Mouse (Mus musculus) embryonic facial prominence, embryonic 15.5 days (tissue): ENCODE results near the gene Myo1d. TPM values are rescaled to one million over a fixed set of nuclear protein-coding genes. Genes with fewer than 3 reads are reported as not detected.

Source experiments
- ATAC-seq: fragments of 200-750 bp; cut with Nextera tagmentation; 2 replicates; pipeline ENCODE4 v1.8.0; 2017; ENCODE audit warnings: low read depth, moderate TSS enrichment; ENCODE audit not compliant: insufficient number of reproducible peaks, low FRiP score, low TSS enrichment
- H3K27ac ChIP-seq: fragments of 300-500 bp; sonication (generic); replicated peaks from 2 replicates; pipeline ENCODE4 v1.5.1; 2015; ENCODE audit warnings: mild to moderate bottlenecking, inconsistent platforms
- H3K27me3 ChIP-seq: fragments of 300-500 bp; sonication (generic); 2 replicates; pipeline ENCODE4 v1.6.1; 2015; ENCODE audit warnings: inconsistent platforms
- H3K36me3 ChIP-seq: fragments of 300-500 bp; sonication (generic); 2 replicates; pipeline ENCODE4 v1.6.1; 2015; ENCODE audit warnings: mild to moderate bottlenecking, inconsistent platforms
- H3K4me1 ChIP-seq: fragments of 300-500 bp; sonication (generic); 2 replicates; pipeline ENCODE4 v1.6.1; 2015; ENCODE audit warnings: inconsistent platforms
- H3K4me2 ChIP-seq: fragments of 300-500 bp; sonication (generic); replicated peaks from 2 replicates; pipeline ENCODE4 v1.6.1; 2015; ENCODE audit warnings: mild to moderate bottlenecking, inconsistent platforms
- H3K4me3 ChIP-seq: fragments of 300-500 bp; sonication (generic); replicated peaks from 2 replicates; pipeline ENCODE4 v1.5.1; 2015; ENCODE audit warnings: mild to moderate bottlenecking, inconsistent platforms
- H3K9ac ChIP-seq: fragments of 300-500 bp; sonication (generic); 2 replicates; pipeline ENCODE4 v1.6.1; 2015; ENCODE audit warnings: inconsistent platforms
- H3K9me3 ChIP-seq: fragments of 300-500 bp; sonication (generic); replicated peaks from 2 replicates; pipeline ENCODE4 v1.6.1; 2016; ENCODE audit warnings: inconsistent platforms
- WGBS: fragments of 180-500 bp; shearing (Covaris S2); methylation state at CpG from one replicate; pipeline ENCODE4 v1.1.7; 2015; 5-methylcytosine and 5-hydroxymethylcytosine counted together
- polyA plus RNA-seq: library from polyadenylated mRNA; unstranded; fragments of >200 nt; fragmentation: Nextera tagmentation; extraction: Ambion mirVana; gene quantifications from 2 replicates; pipeline ENCODE4 v1.2.1, GENCODE M21; 2015

Myo1d gene
- polyA plus RNA-seq, 1 experiment from 2014 or later: 12.0 TPM

DNA sequence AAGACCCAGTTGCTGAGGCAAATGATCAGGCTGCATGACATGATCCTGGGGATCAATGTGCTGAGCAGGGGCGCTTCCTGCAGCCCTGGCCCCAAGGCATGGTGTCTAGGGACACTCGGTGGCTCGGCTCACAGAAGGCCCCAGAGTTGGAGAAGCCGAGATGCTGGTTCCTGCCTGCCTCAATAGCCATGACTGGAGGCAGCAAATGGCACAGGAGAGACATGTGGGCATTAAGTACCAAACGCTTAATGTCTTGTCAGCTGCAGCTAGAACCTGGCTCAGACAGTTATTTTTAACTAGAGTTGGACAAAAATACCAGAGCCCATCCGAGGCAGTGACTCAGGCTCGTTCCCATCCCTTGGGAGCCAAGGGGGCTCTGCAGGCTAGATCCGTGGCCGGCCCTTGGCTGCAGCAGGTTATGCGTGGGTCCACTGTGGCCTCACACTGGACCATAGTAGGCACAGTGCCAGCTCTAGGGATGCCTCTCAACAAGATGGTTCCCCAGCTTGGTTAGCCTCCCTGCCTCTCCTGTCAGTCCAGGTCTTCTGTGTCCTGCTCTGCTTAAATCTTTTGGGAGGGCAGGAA is 294.1 kb downstream of the Myo1d start:
- Histone ChIP-seq H3K4me1 (peaks cover 30% of the 10 kb centered on the region), H3K36me3 (no peaks in the 10 kb centered on the region), H3K27ac (no peak overlapping the region), H3K4me3 (no peak overlapping the region), H3K9me3 (no peaks in the 10 kb centered on the region), H3K4me2 (no peak overlapping the region), H3K9ac (no peak overlapping the region), H3K27me3 (no peaks in the 10 kb centered on the region)
- no peak for ATAC-seq
- WGBS: 69% methylated on average over 10 of the region's 10 CpGs

DNA sequence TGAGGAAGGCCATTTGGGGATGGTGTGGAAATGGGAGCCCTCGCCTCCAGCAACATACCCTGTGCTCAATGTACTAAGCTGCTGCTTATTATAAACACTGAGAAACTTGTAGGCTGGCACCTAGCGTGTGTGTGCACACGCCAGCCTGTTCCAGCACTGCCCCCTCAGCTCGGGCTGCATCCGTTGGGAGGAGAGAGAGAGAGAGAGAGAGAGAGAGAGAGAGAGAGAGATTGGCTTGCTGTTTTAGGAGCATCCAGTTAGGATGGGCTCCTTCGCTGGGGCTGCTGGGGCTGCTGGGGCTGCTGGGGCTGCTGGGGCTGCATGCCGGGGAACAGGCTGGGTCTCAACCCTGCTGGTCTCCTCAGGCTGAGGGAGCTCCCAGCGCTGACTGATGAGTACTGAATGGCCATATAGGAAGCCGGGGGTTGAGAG is 294.7 kb downstream of the Myo1d start:
- ATAC-seq: no peak
- H3K4me2 ChIP-seq: no peak overlapping the region
- H3K36me3 ChIP-seq: no peaks in the 10 kb centered on the region
- no peak overlapping the region for H3K9ac ChIP-seq
- peaks cover 27% of the 10 kb centered on the region for H3K4me1 ChIP-seq
- WGBS: 76% methylated on average over 9 of the region's 9 CpGs
- no peaks in the 10 kb centered on the region for H3K27me3 ChIP-seq
- no peaks in the 10 kb centered on the region for H3K9me3 ChIP-seq
- H3K4me3 ChIP-seq: no peak overlapping the region
- H3K27ac ChIP-seq: no peak overlapping the region

DNA sequence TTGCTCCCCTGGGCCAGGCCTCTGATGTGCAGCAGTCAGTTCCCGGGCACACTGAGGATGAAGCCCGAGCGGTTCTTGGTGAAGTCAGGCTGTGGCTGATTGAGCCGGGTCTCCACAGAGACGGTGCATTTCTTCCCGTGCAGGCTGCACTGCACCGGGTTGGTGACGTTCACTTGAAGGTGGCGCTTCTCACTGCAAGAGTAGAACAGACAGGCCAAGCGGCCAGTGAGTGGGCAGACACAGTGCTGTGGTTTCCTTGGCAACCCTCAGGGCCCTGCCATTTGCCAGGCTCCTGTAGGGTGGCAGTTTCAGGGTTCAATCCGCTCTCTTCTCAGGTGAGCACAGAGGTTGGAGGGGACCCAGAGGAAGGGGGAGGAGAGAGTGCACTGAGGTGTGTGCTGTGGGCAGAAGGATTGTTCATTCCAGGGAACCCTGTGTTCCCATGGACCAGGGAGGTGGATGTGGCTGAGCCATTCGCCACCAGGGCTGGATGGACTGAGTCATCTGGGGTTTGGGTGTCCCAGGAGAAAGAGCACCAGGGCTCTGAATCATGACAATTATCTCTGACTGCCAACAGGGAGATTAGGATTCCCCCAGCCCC is 295.5 kb downstream of the Myo1d start:
- Histone ChIP-seq H3K27me3 (no peaks in the 10 kb centered on the region), H3K36me3 (no peaks in the 10 kb centered on the region), H3K4me2 (no peak overlapping the region), H3K9me3 (no peaks in the 10 kb centered on the region), H3K27ac (no peak overlapping the region), H3K4me1 (peaks cover 26% of the 10 kb centered on the region), H3K9ac (no peak overlapping the region), H3K4me3 (no peak overlapping the region)
- peak; percentile 11; the same call in 1 of the 2 replicates for ATAC-seq
- 45% methylated on average over 12 of the region's 12 CpGs for WGBS

DNA sequence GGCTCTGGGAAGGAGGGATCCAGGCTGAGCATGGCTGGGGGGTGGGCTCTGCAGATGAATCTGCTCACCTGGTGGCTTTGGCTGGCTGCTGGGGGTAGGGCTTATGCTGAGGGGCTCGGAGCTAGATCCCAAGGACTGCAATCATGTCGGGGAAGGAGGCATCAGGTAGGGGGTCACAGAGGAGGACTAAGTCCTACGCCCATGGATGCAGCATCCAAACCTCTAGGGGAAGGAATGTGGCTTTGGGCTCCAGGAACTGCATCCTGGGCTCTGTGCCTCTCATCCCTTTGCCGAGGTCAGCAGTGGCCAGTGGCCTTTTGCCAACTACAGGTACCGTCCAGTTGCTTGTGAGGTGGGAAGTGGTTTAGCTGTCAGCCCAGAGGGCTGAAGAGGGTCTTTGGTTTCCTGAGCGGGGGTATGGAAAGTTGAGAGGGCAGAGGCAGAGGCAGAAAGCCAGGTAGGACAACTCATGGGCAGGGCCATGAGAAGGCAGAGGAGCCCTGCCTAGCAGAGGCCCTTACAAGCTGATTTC is 296.2 kb downstream of the Myo1d start:
- 71% methylated on average over 6 of the region's 6 CpGs for WGBS
- peaks cover 27% of the 10 kb centered on the region for H3K4me1 ChIP-seq
- H3K4me2 ChIP-seq: no peak overlapping the region
- no peaks in the 10 kb centered on the region for H3K36me3 ChIP-seq
- H3K27me3 ChIP-seq: 0 out of 2 replicates have a peak, but pooled peaks cover 3% of the 10 kb centered on the region
- no peak for ATAC-seq
- H3K27ac ChIP-seq: no peak overlapping the region
- no peak overlapping the region for H3K9ac ChIP-seq
- H3K4me3 ChIP-seq: no peak overlapping the region
- H3K9me3 ChIP-seq: no peaks in the 10 kb centered on the region

DNA sequence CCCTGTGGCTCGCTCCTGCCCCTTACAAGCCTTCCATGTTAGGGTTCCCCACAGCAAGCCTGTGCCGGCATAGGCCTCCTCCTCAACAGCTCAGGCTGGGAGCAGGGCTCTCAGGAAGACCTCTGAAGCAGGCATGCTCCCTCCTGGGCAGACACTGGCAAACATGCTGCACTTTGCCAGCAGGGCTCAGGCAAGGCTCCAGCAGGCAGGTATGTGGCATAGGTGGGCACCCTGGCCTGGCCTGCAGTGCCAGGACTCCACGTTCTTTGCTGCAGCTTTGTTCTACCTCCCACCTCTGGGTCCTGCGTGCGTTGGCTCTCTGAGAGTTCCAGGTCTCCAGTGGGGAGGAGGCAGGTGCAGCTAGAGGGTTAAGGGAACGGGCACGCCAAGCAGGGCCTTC is 296.9 kb downstream of the Myo1d start:
- 86% methylated on average over 7 of the region's 7 CpGs for WGBS
- ATAC-seq: no peak
- H3K9ac ChIP-seq: no peak overlapping the region
- H3K27ac ChIP-seq: no peak overlapping the region
- H3K36me3 ChIP-seq: no peaks in the 10 kb centered on the region
- no peak overlapping the region for H3K4me2 ChIP-seq
- H3K27me3 ChIP-seq: 0 out of 2 replicates have a peak, but pooled peaks cover 6% of the 10 kb centered on the region
- no peaks in the 10 kb centered on the region for H3K9me3 ChIP-seq
- H3K4me3 ChIP-seq: no peak overlapping the region
- H3K4me1 ChIP-seq: peaks cover 29% of the 10 kb centered on the region

DNA sequence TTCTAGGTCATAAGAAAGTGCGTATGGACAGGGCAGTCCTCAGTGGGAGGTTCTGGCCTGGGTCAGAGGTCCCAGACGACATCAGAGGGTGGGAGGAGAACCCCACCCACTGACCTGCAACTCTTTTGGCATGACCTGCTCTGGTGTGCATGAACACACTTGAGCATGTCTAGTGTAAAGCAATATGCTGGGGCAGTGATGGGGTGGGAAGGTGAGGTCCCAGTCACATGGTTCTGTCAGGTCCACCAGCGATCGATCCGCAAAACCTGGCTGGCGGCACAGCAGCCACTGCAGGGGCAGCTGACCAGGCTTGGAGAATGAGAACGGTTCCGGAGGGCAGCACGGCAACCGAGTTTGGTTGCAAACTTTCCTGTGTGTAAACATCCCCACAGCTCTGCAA is 297.5 kb downstream of the Myo1d start:
- ATAC-seq: no peak
- Histone ChIP-seq H3K27me3 (0 out of 2 replicates have a peak, but pooled peaks cover 6% of the 10 kb centered on the region), H3K36me3 (no peaks in the 10 kb centered on the region), H3K9me3 (no peaks in the 10 kb centered on the region), H3K27ac (no peak overlapping the region), H3K4me1 (peaks cover 34% of the 10 kb centered on the region), H3K9ac (no peak overlapping the region), H3K4me2 (no peak overlapping the region), H3K4me3 (no peak overlapping the region)
- WGBS: 75% methylated on average over 10 of the region's 10 CpGs

DNA sequence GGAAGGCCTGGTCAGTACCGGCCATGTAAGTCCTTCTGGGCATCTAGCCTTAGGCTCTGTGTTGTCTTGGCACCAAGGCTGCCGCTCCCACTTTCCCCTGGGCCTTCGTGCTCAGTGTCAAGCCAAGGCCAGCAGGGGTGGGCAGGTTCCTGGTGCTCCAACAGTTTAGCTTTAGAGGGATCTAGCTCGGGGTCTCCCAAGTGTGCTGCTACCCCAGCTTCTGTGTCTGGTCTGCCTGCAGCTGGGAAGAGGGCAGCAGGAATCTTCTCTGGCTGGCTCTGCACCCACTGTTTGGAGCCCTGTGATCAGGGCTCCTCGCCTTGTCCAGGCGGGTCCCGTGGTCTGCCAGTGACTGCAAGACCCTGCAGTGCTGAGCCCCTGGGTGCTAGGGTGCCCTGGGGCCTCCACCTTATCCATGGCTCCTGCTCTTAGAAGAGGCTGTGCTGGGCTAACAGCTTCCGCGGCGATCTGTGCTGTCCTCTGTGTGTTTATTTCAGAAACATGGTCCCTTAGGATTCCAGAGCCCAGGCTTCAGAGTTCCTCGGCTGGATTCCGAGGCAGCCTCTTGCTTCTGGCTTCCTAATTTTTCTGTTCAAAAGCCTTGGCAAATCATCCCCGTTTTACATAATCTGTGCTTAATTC is 298.3 kb downstream of the Myo1d start:
- peaks cover 38% of the 10 kb centered on the region for H3K4me1 ChIP-seq
- no peak overlapping the region for H3K4me3 ChIP-seq

DNA sequence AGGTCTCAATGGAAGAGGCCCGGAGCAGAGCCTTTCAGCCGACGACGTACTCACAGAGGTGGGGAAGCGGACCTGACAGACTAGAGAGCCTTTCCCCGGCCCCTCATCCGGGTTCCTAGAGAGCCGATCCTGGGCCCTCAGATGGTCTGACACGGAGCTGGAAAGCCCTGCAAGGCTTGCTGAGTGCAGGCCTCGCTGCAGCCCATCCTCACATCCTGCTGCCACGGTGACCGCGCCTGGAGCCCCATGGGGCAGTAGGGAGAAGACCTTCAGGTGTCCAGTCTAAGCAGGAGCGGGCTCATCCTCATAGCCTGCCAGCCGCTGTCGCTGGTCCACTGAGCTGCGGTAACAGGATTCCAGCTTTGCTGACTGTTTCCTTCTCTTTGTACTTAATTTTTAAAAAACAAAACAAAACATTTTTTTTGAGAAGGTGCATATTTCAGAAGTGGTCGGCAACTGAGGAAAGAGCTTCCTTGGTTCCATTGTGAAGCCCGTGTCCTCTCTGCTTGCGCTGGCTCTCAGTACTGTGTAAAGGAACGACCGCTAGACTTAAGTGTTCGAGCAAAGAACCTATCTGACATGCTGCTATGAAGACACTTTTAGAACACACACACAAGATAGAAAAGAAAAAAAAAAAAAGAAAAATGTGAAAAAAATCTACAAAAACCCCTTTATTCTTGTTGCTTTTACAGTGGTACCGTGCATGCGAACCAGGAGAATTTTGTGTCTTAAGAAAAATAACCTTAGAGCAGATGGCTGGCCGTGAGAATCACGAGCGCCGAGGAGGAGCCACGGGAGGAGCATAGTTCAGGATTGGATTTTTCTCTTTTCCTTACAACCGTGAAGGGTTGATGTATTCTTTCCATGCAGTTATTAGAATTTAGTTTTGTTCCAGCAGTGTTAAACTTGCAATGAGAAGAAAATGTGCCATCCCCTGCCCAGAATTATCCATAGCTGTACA is 299.6 kb downstream of the Myo1d start:
- no peak for ATAC-seq
- peak overlapping the region; percentile 64 for H3K4me3 ChIP-seq
- peaks cover 35% of the 10 kb centered on the region for H3K4me1 ChIP-seq
- no peaks in the 10 kb centered on the region for H3K36me3 ChIP-seq
- no peak overlapping the region for H3K27ac ChIP-seq
- H3K9me3 ChIP-seq: no peaks in the 10 kb centered on the region
- WGBS: 67% methylated on average over 31 of the region's 31 CpGs
- H3K4me2 ChIP-seq: peak overlapping the region; percentile 98
- H3K9ac ChIP-seq: no peak overlapping the region
- 0 out of 2 replicates have a peak, but pooled peaks cover 6% of the 10 kb centered on the region for H3K27me3 ChIP-seq

More for the DNA sequence above, 298.3 kb downstream of the Myo1d start:
- H3K9me3 ChIP-seq: no peaks in the 10 kb centered on the region
- H3K9ac ChIP-seq: no peak overlapping the region
- no peak for ATAC-seq
- no peak overlapping the region for H3K27ac ChIP-seq
- 0 out of 2 replicates have a peak, but pooled peaks cover 6% of the 10 kb centered on the region for H3K27me3 ChIP-seq
- H3K36me3 ChIP-seq: no peaks in the 10 kb centered on the region
- 67% methylated on average over 13 of the region's 13 CpGs for WGBS
- no peak overlapping the region for H3K4me2 ChIP-seq

DNA sequence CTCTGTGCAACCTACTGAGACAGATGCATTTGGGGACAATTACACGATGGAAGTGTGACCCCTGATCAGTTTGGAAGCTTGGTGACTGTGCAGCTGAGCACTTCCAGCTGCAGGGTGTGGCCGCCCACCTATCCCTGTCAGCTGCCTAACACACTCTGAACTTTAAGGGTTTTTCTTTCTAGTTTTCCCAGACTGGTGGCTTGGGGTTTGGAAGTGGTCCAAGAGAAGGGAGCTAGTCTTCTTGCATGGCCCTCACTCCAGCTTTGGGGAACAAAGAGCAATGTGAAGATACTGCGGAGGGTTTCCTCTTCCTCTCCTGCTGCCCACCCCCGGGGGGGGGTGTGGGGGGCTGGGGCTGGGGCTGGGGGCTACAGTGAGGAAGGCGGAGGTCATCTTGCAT is 300.4 kb downstream of the Myo1d start:
- Histone ChIP-seq H3K4me3 (peak overlapping the region; percentile 64), H3K27me3 (0 out of 2 replicates have a peak, but pooled peaks cover 6% of the 10 kb centered on the region), H3K36me3 (0 out of 2 replicates have a peak, but pooled peaks cover 1% of the 10 kb centered on the region), H3K9me3 (no peaks in the 10 kb centered on the region), H3K4me2 (peak overlapping the region; percentile 98), H3K27ac (no peak overlapping the region), H3K4me1 (peaks cover 35% of the 10 kb centered on the region), H3K9ac (no peak overlapping the region)
- ATAC-seq: no peak
- WGBS: 39% methylated on average over 5 of the region's 5 CpGs

DNA sequence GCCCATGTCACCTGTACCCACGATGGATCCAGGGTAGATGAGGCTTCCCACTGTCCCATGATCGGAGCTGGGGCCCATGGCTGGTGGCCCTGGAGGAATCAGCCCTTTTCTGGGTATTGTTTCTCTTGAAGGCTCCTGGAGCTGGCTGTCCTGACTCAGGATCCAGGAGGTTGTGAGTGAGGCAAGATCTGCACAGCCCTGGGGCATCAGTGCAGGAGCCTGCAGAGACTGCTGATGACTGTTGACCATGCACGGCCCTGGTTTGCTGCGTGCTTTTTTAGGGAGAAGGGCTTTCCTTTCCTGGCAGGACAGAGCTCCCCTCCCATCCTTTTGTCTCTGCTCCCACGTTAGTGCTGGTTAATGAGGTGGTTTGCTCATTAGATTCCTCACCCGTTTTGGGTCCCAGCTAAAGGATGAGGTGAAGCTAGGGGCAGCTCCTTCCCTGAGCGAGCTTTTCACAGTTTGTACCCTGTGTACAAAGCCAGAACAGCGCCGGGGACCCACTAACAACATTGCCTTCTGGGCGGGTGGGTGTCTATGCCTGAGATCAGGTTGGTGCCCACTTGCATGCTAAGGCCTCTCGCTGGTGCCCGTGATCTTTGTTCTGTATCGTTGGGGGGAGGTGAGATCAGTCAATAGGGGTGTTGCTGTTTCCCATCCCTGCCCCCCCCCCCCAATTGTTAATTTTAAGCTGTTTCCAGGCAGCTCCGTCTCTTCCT is 301.0 kb downstream of the Myo1d start:
- Histone ChIP-seq H3K4me2 (peak overlapping the region; percentile 98), H3K36me3 (0 out of 2 replicates have a peak, but pooled peaks cover 7% of the 10 kb centered on the region), H3K4me1 (peaks cover 35% of the 10 kb centered on the region), H3K27ac (peak overlapping the region; percentile 11; the same call in 1 of the 2 replicates), H3K27me3 (0 out of 2 replicates have a peak, but pooled peaks cover 6% of the 10 kb centered on the region), H3K9me3 (no peaks in the 10 kb centered on the region), H3K9ac (no peak overlapping the region), H3K4me3 (peak overlapping the region; percentile 64)
- 50% methylated on average over 14 of the region's 14 CpGs for WGBS
- no peak for ATAC-seq
